Mouse (Mus musculus) urinary bladder, postnatal 25 days (tissue): Measurements from ENCODE around the gene Add3.

Source experiments
- DNase-seq: peaks from one replicate; pipeline ENCODE4 v3.0.0; 2022; ENCODE audit warnings: low spot score

Gene Add3

DNA sequence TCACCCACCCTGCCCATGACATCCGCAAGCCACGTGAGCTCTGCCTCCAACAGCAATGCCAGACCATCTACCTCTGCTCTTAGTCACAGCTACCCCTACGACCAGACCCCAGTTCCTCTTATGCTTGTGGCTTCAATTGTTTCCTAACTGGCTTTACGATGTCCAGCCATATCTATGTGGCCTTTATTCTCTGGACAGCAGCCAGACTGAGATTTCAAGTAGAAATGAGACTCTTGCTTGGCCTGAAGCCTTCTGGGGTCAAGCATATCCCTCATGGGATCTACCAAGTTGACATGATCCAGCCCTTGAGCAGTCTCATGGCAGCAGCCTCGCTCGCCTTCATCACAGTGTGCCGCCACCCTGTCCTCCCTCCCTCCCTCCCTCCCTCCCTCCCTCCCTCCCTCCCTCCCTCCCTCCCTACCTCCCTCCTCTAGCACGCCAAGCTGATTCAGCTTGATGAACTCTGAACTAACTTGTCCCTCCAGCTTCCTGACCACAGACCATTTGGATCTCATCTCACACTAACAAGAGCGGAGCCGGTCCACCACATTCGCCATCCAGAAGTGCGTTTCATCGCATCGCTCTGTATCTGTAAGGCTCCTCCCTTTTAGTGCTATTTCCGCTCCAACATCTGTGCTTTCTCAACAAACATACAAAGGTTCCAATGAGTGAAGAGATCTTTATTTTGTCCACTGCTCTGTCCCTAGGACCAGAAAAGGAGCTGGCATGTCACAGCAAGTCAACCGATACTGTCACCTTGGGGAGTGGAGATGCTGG is 9.7 kb upstream of the Add3 start:
- no peak for DNase-seq

DNA sequence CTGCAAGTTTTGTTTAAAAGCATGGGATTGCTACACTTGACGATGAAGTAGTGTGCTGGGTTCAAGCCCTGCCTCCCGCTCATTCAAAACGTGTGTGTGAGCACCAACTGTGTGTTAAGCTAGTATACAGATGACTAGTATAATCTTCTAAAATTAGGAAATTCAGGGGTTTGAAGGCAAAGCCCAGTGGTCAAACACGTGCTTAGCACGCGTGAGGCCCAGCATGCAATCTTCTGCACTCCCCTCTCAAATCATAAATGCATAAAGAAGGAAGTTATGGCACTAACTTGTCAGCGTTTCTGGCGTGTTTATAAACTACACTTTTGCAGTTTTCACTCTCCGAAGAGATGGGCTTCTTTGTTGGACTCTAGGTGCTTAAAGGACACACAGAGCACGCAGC is 7.8 kb upstream of the Add3 start:
- DNase-seq, result no peak

DNA sequence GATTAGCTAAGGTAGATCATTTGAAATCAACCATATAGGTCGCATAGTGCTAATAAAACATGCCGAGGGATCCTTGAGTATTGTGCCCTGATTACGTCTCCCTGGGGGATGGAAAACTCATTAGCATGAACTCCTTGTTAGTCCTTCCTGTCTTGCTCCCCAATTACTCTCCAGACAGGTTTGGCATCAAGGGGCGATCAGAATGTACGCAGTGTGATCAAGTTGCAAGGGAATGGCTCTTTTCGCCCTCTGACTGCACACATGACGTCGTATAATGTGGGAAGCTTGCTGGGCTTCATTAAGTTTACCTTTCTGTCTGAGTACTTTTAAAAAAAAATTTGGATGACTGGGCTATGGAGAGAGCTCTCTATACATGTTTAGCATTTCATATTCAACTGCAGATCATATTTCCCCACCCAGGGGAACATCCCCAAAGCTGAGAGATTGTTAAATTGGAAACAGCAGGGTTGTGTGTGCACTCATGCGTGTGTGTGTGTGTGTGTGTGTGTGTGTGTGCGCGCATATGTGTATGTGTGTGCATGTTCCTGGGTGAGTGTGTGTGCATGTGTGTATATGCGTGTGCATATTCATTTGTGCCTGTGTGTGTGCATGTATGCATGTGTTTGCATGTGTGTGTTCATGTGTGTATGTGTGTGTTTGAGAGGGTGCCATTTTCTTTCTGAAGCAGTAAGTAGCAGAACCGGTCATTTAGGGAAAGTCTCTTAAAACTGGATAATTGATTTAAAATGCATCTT is 3.7 kb upstream of the Add3 start:
- DNase-seq, result no peak

DNA sequence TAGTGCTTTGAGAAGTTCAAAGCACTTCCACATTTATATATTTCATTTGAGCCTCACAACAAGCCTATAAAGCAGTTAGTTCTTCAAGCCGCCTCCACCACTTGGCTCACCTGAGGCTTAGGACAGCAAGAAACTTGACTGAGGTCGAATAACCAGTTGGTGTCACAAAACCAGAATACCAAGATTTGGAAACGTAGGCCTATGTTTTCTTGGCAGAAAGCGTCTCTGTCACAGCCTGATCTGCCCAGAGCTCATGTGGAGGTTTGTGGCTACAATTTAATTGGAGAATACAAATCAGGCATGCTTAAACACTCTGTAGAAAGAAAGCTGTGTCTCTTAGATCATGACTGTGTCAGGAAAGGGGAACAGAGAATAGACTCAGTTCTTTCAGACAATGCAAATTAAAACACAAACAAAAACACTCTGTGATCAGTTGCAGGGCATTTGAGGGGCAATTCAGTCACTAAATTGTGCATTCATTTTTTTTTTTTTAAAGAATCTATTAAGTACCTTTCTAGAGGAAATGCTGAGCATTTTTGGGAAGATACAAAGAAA is 3.0 kb upstream of the Add3 start:
- DNase-seq, result no peak

DNA sequence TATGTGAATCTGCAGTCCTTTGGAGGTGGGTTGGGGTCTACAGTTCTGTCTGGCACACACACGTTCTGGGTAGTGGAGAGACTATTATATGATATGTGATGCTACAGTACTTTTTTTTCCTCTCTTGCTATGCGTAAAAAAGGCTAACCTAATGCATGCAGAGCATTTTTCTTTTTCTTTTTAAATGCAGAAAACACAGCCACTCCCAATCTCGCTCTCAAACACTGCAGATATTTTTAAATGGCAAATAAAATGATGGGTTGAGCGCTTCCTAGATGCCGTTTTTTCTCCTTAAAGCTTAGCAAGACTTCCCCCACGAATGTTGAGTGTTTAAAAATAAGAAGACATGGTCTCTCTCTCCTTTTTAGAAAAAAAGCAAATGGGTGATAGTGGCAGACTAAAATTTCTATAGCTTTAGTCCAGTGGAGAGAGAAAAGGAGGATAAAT is 584 bp downstream of the Add3 start:
- DNase-seq, result no peak

DNA sequence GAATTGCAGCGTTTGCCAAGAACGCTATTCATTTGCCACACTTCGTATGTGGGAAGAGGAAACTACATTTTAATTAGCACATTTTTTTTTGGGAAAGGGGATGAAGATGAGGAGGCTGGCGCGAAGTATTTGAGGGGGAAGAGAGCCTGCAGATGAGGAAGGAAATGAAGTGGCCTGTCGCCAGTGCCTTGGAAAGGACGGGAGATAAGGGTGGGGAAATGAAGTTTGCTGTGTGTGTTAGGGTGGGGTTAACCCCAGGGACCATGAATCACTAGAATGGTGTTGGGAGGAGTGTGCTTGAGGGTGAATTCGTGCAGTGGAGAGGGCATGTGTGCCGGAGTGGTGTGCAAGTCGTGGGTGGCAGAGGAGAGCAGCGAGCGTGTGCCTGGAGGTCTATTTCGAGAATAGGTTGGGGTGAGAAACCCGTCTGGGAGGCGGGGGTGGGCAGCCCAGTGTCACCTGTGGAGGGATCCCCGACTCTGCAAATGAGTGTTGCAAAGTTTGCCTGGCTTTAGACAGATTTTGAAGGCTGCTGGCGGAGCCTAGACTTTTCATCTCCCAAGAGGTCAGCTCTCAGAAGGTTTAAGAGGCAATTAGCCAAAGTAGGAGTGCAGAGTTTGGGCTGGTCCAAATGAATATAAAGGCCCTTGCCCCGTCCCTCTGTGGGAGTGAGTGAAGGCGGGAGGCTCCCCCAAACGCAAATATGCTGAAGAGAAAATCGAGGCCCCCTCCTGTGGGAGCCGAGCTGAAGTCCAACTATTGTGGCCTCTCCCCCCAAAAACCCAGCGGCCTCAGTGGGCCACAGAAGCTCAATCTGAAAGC is 1.2 kb downstream of the Add3 start:
- peak; percentile 54 for DNase-seq

DNA sequence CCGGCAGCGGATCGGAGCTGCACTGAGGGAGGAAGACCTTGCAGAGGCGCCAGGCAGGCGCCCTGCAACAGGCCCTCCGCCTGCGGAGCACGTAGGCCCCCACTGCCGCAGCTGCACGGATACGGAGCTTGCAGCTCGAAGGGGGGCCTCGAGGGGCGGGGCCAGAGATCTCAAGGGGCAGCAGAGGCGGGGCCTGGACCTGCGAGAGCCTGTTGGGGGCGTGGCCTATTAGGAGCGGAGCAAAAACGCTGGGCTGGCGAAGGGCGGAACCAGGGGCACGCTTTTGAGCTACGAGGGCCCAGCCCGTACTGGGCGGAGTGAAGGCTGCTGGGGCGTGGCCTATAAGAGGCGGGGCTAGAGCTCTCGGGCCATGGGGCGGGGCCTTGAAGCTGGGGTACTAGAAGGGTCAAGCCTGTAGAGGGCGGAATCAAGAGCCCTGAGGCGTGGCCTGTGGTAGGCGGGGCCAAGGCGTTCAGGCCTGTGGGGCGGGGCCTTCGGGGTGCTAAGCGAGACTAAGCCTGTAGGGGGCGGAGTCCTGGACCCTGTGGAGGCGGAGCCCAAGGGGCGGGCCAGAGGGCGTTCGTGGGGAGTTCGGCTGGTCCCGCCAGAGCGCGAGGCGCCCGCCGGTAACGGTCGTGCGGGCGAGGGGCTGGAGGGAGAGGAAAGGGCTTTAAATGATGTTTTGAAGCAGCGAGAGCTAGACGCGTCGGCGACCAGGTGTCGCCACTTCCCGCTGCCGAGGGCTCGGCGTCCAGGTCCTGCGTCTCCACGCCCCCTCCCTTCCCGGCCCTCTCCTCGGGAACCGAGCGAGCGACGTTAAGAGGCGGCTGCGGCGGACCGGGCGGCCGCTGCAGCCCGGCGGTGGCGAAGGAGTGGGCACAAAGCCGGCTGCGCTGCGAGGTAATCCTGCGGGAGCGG is 2.2 kb downstream of the Add3 start:
- peak; percentile 100 for DNase-seq

DNA sequence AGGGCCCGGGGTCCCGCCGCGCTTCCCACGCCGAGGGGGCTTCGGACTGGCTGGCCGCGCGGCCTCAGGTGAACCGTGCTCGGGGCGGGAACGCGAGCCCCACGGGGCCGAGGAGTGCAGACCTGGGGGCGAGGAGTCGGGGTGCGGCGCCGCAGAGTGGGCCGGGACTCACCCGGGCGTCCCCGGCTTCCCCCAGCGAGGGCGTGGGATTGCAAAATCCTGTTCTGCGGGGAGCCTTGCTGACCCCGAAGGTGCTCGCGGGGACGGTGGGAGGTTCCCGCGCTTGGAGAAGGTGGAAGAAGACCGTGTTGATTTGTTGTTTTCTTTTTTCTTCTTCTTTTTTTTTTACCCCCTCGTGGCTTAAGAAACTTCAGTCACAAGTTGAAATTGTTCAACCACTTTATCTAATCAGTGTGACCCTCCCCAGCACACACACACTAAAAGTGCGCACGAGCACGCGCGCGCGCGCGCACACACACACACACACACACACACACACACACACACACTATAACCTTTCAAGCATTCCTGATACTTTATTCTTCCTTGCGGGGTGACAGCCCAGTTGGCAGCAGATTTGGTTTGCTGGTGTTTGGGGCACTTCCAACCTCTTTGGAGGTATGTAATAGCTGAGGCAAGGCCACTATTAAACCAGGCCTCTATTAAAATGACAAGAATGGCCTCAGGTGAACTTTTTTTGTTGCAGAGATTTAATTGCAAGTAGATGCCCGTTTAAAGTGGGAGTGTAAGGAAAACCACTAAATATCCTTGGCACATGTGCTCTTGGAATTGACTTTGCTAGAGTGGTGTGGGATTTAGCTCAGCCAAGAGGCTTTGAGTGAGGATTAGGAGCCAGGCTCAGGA is 3.1 kb downstream of the Add3 start:
- DNase-seq, result peak; percentile 31

DNA sequence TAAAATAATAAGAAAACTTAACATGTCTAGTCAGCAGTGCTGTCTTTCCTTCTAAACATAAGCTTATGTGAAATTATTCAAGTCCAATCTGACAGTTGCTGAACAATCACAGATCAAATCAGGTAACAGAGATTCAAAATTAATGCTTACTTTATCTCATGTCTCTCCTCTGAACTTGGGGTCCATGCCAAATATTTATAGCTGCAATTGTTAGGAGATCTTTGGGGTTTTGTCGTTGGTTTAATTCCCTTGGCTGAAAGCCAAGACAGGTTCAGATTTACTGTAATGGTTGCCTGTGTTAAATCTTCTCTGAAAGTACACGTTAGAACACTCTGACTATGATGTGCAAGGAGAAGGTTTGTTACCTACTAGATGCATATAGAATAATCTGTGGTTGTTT is 4.8 kb downstream of the Add3 start:
- DNase-seq, result no peak

DNA sequence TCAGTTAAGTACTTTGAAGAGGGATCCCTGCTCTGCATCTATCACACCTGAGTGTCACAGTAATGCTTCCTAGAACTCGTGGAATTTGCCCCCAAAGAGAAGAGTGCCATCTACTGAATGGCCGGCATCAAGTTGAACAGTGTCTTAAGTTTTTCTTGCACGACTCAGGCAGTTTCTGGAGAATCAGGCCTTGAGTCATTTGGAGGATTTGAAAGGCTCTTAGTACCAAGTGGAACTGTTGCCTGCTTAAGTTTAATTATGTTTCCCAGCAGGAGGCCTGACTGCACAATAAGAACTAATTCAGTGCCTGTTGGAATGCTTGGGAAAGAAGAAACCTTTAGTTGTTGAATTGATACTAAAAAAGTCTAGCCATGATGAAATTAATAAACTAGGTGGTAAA is 9.1 kb downstream of the Add3 start:
- no peak for DNase-seq

DNA sequence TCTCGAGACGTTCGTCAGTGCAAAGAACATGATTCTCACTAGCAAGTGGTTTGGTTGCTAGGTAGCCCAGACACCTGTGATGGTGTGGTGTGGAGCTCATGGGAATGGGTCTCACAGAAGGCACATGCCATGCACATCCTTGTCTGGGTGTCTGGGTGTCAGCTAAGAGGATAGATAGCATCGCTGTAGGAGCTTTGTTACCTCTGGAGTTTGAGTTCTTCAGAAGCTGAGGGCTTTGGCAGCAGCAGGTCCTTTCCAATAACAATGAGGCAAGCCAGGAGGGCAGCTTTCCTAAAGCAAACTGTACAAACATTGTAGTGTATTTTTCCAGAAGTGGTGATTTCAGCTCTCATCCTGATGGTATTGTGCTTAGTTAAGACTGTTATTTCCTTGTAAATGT is 12.2 kb downstream of the Add3 start:
- DNase-seq, result no peak

DNA sequence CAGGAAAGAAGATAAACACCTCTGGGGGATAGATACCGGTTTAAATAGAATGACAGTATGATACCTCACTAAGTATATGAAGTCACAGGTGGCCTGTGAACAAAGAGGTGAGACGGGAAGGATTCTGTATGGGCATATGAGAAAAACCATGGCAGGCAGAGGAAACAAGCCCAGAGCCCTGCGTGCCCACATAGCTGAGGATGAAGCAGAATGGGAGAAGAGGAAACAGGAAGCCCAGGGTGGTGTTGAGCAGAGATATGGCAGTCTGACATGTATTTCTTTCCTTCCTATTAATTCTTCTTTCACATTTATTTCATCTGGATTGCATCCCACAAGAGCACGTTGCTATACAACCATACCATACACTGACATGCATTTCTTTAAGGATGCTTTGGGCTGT is 12.9 kb downstream of the Add3 start:
- no peak for DNase-seq

DNA sequence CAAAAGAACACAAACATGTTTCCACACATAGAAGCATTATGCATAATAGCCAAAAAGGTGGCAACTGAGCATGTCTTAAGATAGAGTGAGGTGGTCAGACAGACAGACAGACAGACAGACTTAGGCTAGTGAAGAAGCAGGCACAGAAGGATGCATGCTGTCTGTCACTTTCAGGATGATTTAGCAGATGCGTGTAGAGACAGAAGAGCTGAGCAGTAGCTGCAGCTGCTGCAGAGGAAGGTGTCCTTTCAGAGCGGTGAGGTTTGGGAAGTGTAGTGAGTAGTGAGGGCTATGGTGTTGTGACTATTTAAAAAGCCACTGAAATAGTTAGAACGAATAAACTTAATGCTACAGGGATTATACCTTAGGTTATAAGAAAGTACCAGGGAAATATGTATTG is 13.9 kb downstream of the Add3 start:
- no peak for DNase-seq

DNA sequence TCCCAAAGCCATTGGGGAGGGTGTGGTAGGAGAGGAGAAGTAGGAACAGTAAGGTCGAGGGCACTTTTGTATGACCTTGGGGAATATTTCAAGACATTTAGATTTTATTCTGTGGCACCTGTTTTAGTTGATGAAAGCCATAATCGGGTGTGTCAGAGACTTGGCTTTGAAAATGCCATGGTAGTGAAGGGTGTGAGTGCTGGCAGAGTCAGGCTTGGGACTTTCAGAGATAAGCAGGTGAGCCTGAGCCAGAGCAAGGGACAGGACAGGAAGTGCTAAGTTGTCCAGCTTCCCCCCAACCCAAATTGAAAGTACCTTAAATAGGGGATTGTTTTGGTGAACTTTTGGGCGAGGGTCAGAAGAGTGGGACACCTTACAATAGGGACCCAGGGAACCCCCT is 16.1 kb downstream of the Add3 start:
- no peak for DNase-seq

DNA sequence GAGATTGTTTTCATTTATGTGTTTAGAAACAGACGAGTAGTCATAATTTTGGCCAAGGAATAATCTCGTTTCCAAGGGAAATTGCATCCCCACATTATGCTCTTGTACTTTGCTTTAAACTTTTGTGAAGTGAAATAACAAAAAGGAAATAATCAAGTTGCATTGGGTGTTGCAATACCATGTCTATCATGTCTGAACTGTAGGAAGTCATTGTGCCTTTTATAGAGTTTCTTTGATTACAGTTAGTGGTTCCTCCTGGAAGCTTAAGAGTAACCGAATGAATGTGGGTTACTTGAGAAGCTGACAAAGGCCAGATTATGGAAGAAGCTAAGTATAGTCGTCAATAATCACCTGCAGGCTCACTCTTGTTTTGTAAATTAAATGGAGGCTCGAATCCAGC is 16.9 kb downstream of the Add3 start:
- DNase-seq, result no peak

DNA sequence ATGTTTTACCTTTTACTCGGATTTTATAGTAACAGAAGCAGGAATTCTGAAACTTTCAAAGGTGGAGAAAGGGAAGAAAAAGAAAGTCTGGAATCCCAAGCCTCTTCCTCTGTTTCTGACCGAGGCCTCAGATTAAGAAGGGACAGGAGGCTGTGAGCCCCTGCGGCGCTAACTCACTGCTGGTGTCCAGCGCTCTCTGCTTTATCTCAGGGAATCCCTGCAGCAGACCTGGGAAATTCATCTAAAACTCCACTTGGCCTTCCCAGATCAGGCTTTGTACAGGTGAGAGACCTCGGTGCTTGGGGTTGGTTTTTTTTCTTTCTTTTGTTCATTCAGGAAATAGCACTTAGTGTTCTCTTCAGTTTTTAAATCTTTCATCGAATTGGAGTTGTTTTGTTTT is 19.1 kb downstream of the Add3 start:
- no peak for DNase-seq

DNA sequence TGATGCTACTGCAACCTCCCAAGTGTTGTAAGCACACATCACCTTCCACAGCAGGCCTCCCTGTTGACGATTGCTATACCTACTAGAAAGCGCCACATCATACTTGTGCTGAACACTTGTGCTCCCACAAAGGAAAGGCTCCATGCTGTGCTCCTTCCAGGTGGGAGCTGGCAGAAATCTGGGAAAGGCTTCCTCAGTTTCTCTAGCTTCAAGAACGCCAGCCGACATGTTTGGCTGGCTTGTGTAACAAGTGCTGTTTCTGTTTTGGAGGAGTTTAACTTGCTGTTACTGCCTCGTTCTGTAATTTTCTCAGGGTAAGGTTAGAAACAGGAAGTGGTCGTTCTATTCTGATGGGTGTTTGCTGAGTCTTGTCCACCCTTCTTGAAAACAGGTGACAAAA is 22.7 kb downstream of the Add3 start:
- DNase-seq, result no peak

DNA sequence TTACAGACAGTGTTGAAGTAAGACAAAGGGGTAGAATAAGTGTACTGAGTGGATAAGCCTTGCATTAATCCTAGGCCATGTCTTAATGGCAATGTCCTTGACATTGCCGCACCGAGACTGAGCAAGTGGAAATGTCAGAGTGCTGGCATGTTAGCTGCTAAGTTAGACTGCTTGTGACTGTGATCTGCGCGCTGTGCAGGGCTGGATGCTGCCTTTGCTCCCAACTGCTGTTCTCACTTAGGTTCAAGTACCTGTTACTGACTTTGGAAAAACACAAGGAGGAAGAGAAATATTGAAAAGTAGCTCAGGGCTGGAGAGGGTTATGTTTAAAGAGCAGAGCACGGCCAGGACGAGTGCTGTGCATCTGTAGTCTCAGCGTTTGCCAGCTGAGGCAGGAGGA is 24.4 kb downstream of the Add3 start:
- no peak for DNase-seq

DNA sequence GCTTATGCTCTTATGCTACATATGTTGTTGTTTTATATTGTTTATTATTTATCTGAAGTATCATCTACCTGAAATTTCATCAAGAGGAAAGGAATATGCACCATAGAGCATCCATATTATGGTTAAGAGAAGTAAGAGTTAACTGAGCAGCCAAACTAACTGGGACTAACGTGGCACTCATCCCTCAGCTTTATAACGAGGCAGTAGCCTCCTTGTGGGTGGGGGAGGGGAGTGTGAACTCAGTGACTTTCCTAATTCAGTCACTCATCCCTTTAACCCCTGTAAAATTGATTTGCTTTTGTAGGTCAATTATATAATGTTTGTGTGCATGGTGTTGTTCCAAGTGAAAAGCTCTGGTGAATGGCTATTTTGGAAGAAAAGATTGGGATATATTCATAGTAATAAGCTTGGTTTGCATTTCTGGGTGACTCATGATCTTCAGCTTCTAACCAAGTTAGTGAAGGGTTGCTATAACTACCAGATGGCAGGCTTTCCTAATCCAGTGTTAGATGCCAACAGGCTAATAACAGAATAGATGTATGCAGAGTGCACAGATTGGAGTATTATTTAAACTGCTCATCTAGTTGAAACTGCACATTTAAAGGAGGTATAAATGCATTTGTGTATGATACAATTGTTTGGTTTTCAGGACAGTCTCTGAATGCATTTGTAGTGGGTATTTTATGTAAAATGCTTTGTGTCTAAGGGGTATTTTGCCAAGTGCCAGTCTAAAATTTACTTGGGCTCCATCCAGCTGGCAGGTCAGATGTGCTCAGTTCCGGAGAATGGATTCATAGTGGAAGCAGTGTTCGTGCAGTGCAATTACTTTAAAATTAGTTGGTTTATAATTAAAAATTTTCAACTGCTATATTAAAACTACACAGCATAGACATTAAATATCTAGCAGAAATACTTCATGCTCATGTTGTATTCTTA is 25.3 kb downstream of the Add3 start:
- no peak for DNase-seq
